Mouse (Mus musculus) myocyte (in vitro differentiated cells): ENCODE results near the gene Gm28551. TPM values are rescaled to one million over a fixed set of nuclear protein-coding genes. Genes with fewer than 3 reads are reported as not detected.
"Not testable (repeated sequence)": the region's sequence is repeated elsewhere in the genome, so short reads cannot be mapped to it uniquely, and the experiment has no call there.

ENCODE experiments used
- H3K27me3 ChIP-seq: one replicate; pipeline ENCODE4 v1.6.1; 2011; ENCODE audit not compliant: control insufficient read depth, insufficient read depth, insufficient read length
- H3K36me3 ChIP-seq: one replicate; pipeline ENCODE4 v1.6.1; 2011; ENCODE audit not compliant: control insufficient read depth, insufficient read depth
- H3K4me2 ChIP-seq: one replicate; pipeline ENCODE4 v1.6.1; 2011; ENCODE audit warnings: low read depth, control low read depth
- H3K4me3 ChIP-seq: one replicate; pipeline ENCODE4 v1.5.1; 2011; ENCODE audit warnings: mild to moderate bottlenecking, control low read depth, moderate library complexity
- H3K79me2 ChIP-seq: one replicate; pipeline ENCODE4 v1.6.1; 2011; ENCODE audit not compliant: control insufficient read depth, insufficient read depth
- H3ac ChIP-seq: one replicate; pipeline ENCODE4 v1.6.1; 2011; ENCODE audit not compliant: control insufficient read depth, insufficient read length
- CEBPB ChIP-seq: IDR thresholded peaks from 2 replicates; pipeline ENCODE4 v1.6.1; 2011; ENCODE audit warnings: mild to moderate bottlenecking, moderate library complexity; ENCODE audit not compliant: poor library complexity, insufficient read depth, severe bottlenecking
- E2F4 ChIP-seq: IDR thresholded peaks from one replicate; pipeline ENCODE4 v1.6.1; 2011; ENCODE audit warnings: mild to moderate bottlenecking, control low read depth, moderate library complexity; ENCODE audit not compliant: insufficient read depth
- MAX ChIP-seq: IDR thresholded peaks from one replicate; pipeline ENCODE4 v1.6.1; 2011; ENCODE audit warnings: low read depth, mild to moderate bottlenecking, control low read depth
- MYOD1 ChIP-seq, 3 experiments: IDR thresholded peaks; one replicate each; pipeline ENCODE4 v1.6.1; 2011; ENCODE audit warnings: control low read depth in 2 of 3, low read depth in 2 of 3, mild to moderate bottlenecking in 2 of 3, moderate library complexity in 1 of 3; ENCODE audit not compliant: insufficient read length in 2 of 3, control insufficient read depth in 1 of 3
- MYOG ChIP-seq, 3 experiments: IDR thresholded peaks; one replicate each; pipeline ENCODE4 v1.6.1; 2011; ENCODE audit warnings: control low read depth in 2 of 3, low read depth in 2 of 3, mild to moderate bottlenecking in 2 of 3; ENCODE audit not compliant: insufficient read length in 2 of 3, control insufficient read depth in 1 of 3, insufficient read depth in 1 of 3
- POLR2A ChIP-seq: IDR thresholded peaks from one replicate; pipeline ENCODE4 v1.6.1; 2011; ENCODE audit warnings: low read depth, mild to moderate bottlenecking, control low read depth, moderate library complexity; ENCODE audit not compliant: insufficient read length
- POLR2AphosphoS2 ChIP-seq: IDR thresholded peaks from one replicate; pipeline ENCODE4 v1.6.1; 2011; ENCODE audit warnings: low read depth, control low read depth; ENCODE audit not compliant: insufficient read length
- REST ChIP-seq: IDR thresholded peaks from one replicate; pipeline ENCODE4 v1.6.1; 2011; ENCODE audit warnings: mild to moderate bottlenecking, control low read depth, moderate library complexity; ENCODE audit not compliant: insufficient read depth, insufficient read length
- SRF ChIP-seq: IDR thresholded peaks from one replicate; pipeline ENCODE4 v1.6.1; 2011; ENCODE audit warnings: low read depth; ENCODE audit not compliant: control insufficient read depth, insufficient read length
- TCF12 ChIP-seq: IDR thresholded peaks from one replicate; pipeline ENCODE4 v1.6.1; 2011; ENCODE audit warnings: mild to moderate bottlenecking, control low read depth; ENCODE audit not compliant: poor library complexity, insufficient read depth, severe bottlenecking
- TCF3 ChIP-seq: IDR thresholded peaks from one replicate; pipeline ENCODE4 v1.6.1; 2011; ENCODE audit warnings: low read depth, control low read depth; ENCODE audit not compliant: insufficient read length
- USF1 ChIP-seq: IDR thresholded peaks from one replicate; pipeline ENCODE4 v1.6.1; 2011; ENCODE audit warnings: low read depth, mild to moderate bottlenecking, control low read depth, moderate library complexity
- polyA plus RNA-seq: library from polyadenylated mRNA; unstranded; fragments of >200 nt; fragmentation: generic; extraction: Trizol; gene quantifications from one replicate; pipeline ENCODE4 v1.2.1, GENCODE M21; 2012; ENCODE audit warnings: missing spikeins

The Gm28551 gene
- polyA plus RNA-seq, result 0.04 TPM

GRCm38 (mm10) chr1:53352327-53353261 lies at the start of gene Gm28551, which contains the start of the genes Asdurf and Asnsd1:
Gene Gm28551, minus strand, starts transcription at chr1:53352667.
Gene Asdurf, minus strand, starts transcription at chr1:53352619.
Gene Asnsd1, minus strand, starts transcription at chr1:53352752.
- TF ChIP-seq USF1, result no peak
- TF ChIP-seq REST, result peak; percentile 13
- peak in 1 of 3 experiments; percentile 7 for TF ChIP-seq MYOD1 (IDR thresholded peaks at IDR 0.05; ENCODE audit: control insufficient read depth in 1 of 3, insufficient read length in 2 of 3, low read depth in 2 of 3)
- TF ChIP-seq MAX, result no peak
- peak in 1 of 3 experiments; percentile 14 for TF ChIP-seq MYOG (IDR thresholded peaks at IDR 0.05; ENCODE audit: control insufficient read depth in 1 of 3, insufficient read depth in 1 of 3, insufficient read length in 2 of 3, low read depth in 2 of 3)
- no peak for TF ChIP-seq SRF
- TF ChIP-seq POLR2A, result peak; percentile 93
- TF ChIP-seq E2F4, result peak; percentile 66
- no peak for TF ChIP-seq TCF3
- peak; percentile 89 for TF ChIP-seq POLR2AphosphoS2
- Histone ChIP-seq H3K27me3 (no peaks in the 10 kb centered on the region), H3K36me3 (peaks cover 10% of the 10 kb centered on the region), H3K79me2 (peaks cover 5% of the 10 kb centered on the region), H3K4me2 (peak within 1 kb of the TSS; percentile 79), H3ac (peak within 1 kb of the TSS; percentile 41), H3K4me3 (peak within 1 kb of the TSS; percentile 39)

GRCm38 (mm10) chr1:53393936-53394760 lies 41.7 kb upstream of the Gm28551 start:
- not testable (repeated sequence) for H3K4me3 ChIP-seq, H3K36me3 ChIP-seq, H3ac ChIP-seq, H3K27me3 ChIP-seq, H3K4me2 ChIP-seq, H3K79me2 ChIP-seq

GRCm38 (mm10) chr1:53388762-53389161 lies 36.3 kb upstream of the Gm28551 start:
- H3K27me3 ChIP-seq, result no peaks in the 10 kb centered on the region
- H3ac ChIP-seq, result no peak overlapping the region
- H3K4me3 ChIP-seq, result no peak overlapping the region
- no peaks in the 10 kb centered on the region for H3K36me3 ChIP-seq
- H3K79me2 ChIP-seq, result no peaks in the 10 kb centered on the region
- TF ChIP-seq POLR2A, result no peak
- TF ChIP-seq TCF3, result no peak
- H3K4me2 ChIP-seq, result no peak overlapping the region

GRCm38 (mm10) chr1:53384085-53384688 lies 31.7 kb upstream of the Gm28551 start:
- H3K4me3 ChIP-seq, result no peak overlapping the region
- H3ac ChIP-seq, result no peak overlapping the region
- no peak for TF ChIP-seq SRF
- no peak for TF ChIP-seq REST
- no peak for TF ChIP-seq MYOD1 (IDR thresholded peaks at IDR 0.05; ENCODE audit: control insufficient read depth in 1 of 3, insufficient read length in 2 of 3, low read depth in 2 of 3)
- TF ChIP-seq POLR2AphosphoS2, result no peak
- no peak for TF ChIP-seq POLR2A
- no peaks in the 10 kb centered on the region for H3K79me2 ChIP-seq
- no peak overlapping the region for H3K4me2 ChIP-seq
- no peaks in the 10 kb centered on the region for H3K36me3 ChIP-seq
- no peaks in the 10 kb centered on the region for H3K27me3 ChIP-seq

GRCm38 (mm10) chr1:53377731-53378130 lies 25.3 kb upstream of the Gm28551 start:
- Histone ChIP-seq H3K4me2 (no peak overlapping the region), H3K79me2 (no peaks in the 10 kb centered on the region), H3K27me3 (no peaks in the 10 kb centered on the region), H3ac (no peak overlapping the region), H3K4me3 (no peak overlapping the region), H3K36me3 (no peaks in the 10 kb centered on the region)
- TF ChIP-seq USF1 (no peak), MAX (no peak), SRF (no peak), REST (no peak), MYOG (IDR thresholded peaks at IDR 0.05; ENCODE audit: control insufficient read depth in 1 of 3, insufficient read depth in 1 of 3, insufficient read length in 2 of 3, low read depth in 2 of 3) (no peak), TCF12 (no peak), CEBPB (no peak), TCF3 (no peak)

- not testable (repeated sequence) for H3K4me2 ChIP-seq, H3ac ChIP-seq
Measured at GRCm38 (mm10) chr1:53375965-53376364, 23.5 kb upstream of the Gm28551 start.

More at GRCm38 (mm10) chr1:53375965-53376364, 23.5 kb upstream of the Gm28551 start:
- H3K79me2 ChIP-seq, H3K36me3 ChIP-seq, H3K4me3 ChIP-seq, H3K27me3 ChIP-seq: not testable (repeated sequence)
